Mouse (Mus musculus) C2C12 (cell line): ENCODE measurements at regions not wholly inside any gene's neighbourhood (a gene's known extent, or its start where the extent isn't known, plus 50 kb on each side); places are given as distances from the start of the nearest gene placed in this dataset.

Source experiments
- CTCF ChIP-seq: IDR thresholded peaks from one replicate; pipeline ENCODE4 v1.5.1; 2011; ENCODE audit not compliant: control insufficient read depth, insufficient read depth, insufficient read length
- MYOG ChIP-seq: IDR thresholded peaks from one replicate; pipeline ENCODE4 v1.6.1; 2011; ENCODE audit not compliant: control insufficient read depth, insufficient read length; ENCODE audit errors: extremely low read depth

- no peak for TF ChIP-seq CTCF
- no peak for TF ChIP-seq MYOG
Measured at GRCm38 (mm10) chr11:63234481-63234880, 105.7 kb downstream of the Pmp22 start.
